Mouse (Mus musculus): ENCODE results near the gene Rnd2. TPM values are rescaled to one million over a fixed set of nuclear protein-coding genes. Genes with fewer than 3 reads are reported as not detected.
"Not testable (repeated sequence)": the region's sequence is repeated elsewhere in the genome, so short reads cannot be mapped to it uniquely, and the experiment has no call there.

The Rnd2 gene
- total RNA-seq, 2 experiments from 2014 or later, result 5.6 to 6.2 TPM

DNA sequence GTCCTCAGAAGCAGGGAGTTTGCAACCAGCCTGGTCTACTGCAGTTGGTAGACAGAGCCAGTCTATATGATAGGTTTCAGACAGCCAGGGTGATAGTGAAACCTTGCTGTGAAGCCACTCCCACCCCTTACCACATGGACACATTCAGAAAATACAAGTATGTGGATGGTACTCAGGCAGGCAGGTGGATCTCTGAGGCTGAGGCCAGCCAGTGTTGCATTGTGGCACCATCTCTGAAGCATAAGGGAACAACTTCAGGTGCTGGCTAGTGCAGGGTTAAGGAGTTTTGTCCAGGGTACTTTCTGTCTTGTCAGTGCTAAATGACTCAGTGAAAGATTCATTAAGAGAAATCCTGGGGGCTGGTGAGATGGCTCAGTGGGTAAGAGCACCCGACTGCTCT is 18.5 kb upstream of the Rnd2 start:
- intact Hi-C loops (cut with DNase I), result no loop called here
- DNase-seq, result no peak

GRCm38 (mm10) chr11:101446860-101447259 is 17.9 kb upstream of the Rnd2 start:
- DNase-seq; intact Hi-C loops (cut with DNase I): not testable (repeated sequence)

GRCm38 (mm10) chr11:101447786-101448185 is 17.0 kb upstream of the Rnd2 start:
- no peak for DNase-seq
- intact Hi-C loops (cut with DNase I), result no loop called here

DNA sequence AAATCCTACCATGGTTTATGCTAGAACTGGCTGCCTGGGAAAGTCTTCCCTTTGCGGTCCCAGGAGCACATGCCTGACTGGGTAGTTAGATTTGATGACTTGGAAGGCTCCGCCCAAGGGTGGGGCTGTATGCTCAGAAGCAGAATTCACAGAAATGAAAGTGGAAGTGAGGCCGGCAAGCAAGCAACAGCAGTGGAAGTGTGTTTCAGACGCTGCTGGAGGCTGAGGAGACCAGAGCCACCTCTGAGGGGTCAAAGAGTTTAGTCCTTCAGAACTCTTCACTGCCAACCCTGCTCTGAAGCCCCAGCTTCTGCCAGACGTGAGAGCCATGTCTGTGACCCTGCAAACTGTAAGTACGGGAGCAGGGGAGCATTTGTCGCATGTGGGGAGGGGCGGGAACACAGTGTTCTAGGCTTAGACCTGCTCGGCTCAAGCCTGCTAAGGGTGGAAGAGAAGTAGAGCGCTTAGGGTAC is 16.5 kb upstream of the Rnd2 start, which contains the start of gene Ifi35:
Ifi35 (plus strand) TSS at position 134 of the 473 bp plus-strand sequence.
- intact Hi-C loops (cut with DNase I), result no loop called here
- peak; percentile 80 for DNase-seq

DNA sequence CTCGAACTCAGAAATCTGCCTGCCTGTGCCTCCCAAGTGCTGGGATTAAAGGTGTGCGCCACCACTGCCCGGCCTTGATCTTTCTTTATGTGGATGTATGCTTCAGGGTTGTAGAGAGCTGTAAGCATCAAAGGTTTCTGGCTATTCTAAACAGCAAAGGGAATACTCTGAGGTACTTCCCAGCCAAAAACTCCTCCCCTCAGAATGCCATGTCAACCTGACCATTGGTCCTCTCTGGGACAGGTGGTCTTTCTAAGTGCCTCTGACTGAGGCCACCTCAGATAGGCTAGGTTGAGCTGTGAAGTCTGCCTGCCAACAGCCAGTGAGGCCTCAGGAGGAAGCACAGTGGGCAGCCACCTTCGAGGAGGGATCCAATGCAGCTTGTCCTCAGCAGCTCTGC is 15.9 kb upstream of the Rnd2 start:
- DNase-seq, result no peak
- intact Hi-C loops (cut with DNase I), result no loop called here

DNA sequence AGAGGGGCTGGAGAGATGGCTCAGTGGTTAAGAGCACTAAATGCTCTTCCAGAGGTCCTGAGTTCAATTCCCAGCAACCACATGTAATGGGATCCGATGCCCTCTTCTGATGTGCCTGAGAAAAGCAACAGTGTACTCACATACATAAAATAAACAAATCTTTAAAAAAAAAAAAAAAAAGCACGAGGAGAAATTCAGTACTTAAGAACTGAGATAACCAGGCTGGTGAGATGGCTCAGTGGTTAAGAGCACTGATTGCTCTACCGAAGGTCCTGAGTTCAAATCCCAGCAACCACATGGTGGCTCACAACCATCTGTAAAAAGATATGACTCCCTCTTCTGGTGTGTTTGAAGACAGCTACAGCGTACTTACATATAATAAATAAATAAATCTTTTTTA is 15.2 kb upstream of the Rnd2 start:
- DNase-seq; intact Hi-C loops (cut with DNase I): not testable (repeated sequence)

DNA sequence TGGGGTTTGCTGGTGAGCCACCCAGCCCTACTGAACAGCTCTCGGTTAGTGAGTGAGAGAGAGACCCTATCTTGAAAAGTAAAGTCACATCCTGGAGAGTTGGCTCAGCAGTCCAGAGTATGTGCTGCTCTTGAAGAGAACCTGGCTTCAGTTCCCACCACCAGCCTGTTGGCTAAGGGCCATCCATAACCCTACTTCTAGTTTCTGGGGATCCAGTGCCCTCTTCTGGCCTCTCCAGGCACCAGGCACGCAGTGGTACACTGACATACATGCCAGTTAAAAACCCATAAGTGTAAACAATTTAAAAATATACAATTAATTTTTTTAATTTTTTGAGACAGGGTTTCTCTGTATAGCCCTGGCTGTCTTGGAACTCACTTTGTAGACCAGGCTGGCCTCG is 14.4 kb upstream of the Rnd2 start:
- intact Hi-C loops (cut with DNase I), result no loop called here
- DNase-seq, result no peak

GRCm38 (mm10) chr11:101451536-101451935 is 13.3 kb upstream of the Rnd2 start:
- intact Hi-C loops (cut with DNase I), result no loop called here
- DNase-seq, result no peak

- intact Hi-C loops (cut with DNase I), result no loop called here
Observed at GRCm38 (mm10) chr11:101452093-101452774, 12.6 kb upstream of the Rnd2 start.

GRCm38 (mm10) chr11:101454702-101455101 is 10.1 kb upstream of the Rnd2 start:
- intact Hi-C loops (cut with DNase I), result no loop called here

More at GRCm38 (mm10) chr11:101452093-101452774, 12.6 kb upstream of the Rnd2 start:
- no peak for DNase-seq

DNA sequence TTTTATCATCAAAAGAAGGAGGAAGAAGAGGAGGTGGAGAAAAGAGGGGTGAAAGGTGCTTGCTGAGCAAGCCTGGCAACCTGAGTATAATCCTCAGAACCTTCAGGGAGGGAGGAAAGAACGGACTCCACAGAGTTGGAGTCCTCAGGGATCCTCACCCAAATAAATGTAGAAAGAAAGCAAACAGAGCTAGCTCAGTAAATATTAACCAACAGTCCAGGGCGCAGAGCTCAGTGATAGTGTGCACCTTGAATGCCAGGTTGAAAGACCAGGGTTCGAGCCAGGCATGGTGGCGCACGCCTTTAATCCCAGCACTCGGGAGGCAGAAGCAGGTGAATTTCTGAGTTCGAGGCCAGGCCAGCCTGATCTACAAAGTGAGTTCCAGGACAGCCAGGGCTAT is 9.2 kb upstream of the Rnd2 start:
- intact Hi-C loops (cut with DNase I), result no loop called here
- no peak for DNase-seq

More at GRCm38 (mm10) chr11:101454702-101455101, 10.1 kb upstream of the Rnd2 start:
- no peak for DNase-seq

DNA sequence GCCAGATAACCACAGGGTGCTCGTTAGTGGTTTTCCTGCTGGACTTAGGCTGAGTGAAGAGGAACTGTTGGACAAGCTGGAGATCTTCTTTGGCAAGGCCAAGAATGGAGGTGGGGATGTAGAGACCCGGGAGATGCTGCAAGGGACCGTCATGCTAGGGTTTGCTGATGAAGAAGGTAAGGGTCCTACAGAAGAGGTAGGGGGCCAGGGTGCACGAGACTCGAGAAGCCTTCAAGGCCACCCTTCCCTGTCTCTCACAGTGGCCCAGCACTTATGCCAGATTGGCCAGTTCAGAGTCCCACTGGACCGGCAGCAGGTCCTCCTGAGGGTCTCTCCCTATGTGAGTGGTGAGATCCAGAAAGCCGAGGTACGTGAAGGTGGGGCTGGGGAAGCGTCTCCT is 7.2 kb upstream of the Rnd2 start:
- no peak for DNase-seq
- intact Hi-C loops (cut with DNase I), result no loop called here

DNA sequence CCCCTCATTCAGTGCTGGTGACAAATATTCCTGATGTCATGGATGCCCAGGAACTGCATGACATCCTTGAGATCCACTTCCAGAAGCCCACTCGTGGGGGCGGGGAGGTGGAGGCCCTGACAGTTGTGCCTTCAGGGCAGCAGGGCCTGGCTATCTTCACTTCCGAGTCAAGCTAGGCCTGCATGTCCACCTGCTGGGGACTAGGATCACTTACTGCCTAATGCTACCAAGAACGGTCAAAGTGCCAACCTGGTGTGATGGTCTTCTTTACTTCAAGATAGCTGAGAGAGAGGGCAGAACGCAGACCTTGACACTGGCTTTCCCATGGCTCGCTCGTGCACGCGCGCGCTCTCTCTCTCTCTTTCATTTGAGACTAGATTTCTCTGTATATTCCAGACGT is 6.6 kb upstream of the Rnd2 start:
- DNase-seq, result no peak
- intact Hi-C loops (cut with DNase I), result no loop called here

GRCm38 (mm10) chr11:101459716-101460115 is 5.1 kb upstream of the Rnd2 start:
- DNase-seq, result no peak
- intact Hi-C loops (cut with DNase I), result no loop called here

GRCm38 (mm10) chr11:101460321-101460720 is 4.5 kb upstream of the Rnd2 start:
- intact Hi-C loops (cut with DNase I), result no loop called here
- DNase-seq, result no peak

- intact Hi-C loops (cut with DNase I), result no loop called here
- no peak for DNase-seq
Observed at GRCm38 (mm10) chr11:101462141-101462540, 2.7 kb upstream of the Rnd2 start.

DNA sequence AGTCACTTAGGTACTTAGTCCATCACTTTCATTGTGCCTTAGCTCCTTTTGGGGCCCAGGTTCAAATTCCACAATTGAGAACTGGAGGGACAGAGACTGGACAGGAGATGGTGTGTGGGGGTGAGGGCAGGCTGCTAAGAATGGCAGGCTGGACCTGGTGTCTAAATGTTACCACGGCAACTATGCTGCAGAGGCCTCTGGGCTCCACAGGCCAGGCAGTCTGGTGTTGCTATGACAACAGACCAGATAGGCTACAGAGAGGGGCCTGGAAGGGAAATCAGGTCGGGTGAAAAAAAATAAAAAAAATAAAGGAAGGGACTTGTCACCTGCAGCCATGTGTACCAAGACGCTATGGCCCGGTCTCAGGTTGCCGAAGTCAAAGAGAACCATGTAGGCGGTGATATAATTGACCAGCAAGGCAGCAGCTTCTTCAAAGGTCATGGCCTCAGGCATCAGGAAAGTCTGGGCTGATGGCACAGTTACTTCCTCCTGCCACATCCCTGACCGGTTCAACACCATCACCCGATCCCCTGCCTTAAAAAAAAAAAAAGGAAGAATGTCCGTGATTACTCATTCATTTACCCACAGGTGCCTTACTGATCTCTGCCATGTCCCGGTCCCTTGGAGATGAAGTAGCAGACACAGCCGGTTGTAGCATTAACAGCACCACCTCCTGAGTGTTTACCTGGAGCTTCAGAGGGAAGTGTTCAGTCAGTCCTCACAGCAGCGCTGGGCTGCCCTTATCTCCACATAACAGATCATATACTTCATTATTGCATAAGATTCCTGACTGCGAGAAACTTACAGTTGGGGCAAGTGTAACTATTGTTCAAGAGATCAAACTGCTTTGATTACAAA is 2.0 kb upstream of the Rnd2 start:
- intact Hi-C loops (cut with DNase I), result no loop called here
- DNase-seq, result no peak

DNA sequence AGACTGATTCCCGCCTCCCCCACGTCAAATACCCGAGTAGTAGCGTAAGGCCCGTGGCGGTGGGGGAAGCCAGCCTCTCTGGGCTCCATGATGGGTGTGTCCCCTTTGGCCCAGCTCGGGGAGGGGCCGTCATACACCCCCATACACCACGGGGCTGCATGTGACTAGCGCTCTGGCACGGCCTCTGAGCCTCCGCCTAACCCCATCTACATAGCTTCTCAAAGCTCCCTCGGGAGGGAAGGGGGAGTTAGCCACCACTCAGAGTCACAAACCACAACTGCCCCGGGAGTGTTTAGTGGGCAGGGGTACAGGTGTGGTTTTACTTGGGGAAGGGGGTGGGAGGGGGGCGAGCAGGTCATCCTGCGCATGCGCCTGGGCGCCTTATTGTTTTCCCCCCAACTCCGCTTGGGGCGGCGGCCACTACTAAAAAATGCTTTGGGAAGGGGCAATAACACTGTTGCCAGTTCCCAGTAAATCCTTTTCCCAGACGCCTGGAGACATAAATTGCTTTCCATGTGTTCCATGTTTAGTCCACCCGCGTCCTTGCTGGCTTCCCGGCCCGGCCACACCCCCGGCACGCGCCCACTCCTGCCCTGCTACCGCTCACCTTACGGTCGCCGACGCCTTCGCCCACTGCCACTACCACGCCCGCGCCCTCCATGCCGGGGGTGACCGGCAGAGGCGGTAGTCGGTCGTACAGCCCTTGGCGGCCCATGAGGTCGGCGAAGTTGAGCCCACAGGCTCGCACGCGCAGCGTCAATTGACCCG is 486 bp downstream of the Rnd2 start:
- peak; percentile 66 to 79 for DNase-seq
- intact Hi-C loops (cut with DNase I), result loop anchor here (5.0 kb wide), 1 partner anchor 87 kb away; the partner anchor contains the start of genes Brca1 and Nbr1

DNA sequence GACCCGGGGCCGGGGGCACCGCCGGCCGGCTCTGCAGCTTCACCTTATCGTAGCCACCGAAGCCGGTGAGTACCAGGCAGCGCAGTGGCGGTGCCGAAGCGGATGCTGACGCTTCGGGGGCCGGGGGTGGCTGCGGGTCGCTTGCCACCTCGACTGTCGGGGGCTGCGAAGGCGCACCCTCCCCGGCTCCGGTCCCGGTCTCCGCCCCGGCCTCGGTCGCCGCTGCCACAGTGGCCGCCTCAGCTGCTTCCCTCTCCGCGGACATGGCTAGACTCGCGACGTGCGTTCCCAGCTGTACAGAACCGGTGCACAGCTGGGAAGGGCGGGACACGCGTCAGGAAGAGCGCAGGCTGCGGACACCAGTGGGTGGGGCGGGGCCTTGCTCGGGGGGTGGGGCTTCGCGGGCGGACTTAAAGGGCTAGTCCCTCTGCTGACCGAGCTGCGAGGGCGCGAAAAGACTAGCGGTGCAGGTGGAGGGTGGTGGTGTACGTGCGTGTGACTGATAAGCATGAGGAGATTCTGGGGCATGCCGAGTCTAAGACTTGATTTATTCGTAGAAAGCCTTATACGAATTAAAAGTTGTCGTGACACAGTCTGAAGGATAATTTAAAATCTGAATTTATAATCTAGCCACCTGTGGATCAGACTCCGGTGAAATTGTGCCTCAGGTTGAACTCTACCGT is 1.2 kb downstream of the Rnd2 start, which contains the start of gene Vat1:
Vat1 (minus strand) TSS at position 362 of the 683 bp plus-strand sequence.
- intact Hi-C loops (cut with DNase I), result loop anchor here (2.0 to 5.0 kb wide), 2 partner anchors 23 to 86 kb away; partner anchors contain the start of genes Brca1, Nbr1 and Rpl27
- peak; percentile 73 to 82 for DNase-seq

DNA sequence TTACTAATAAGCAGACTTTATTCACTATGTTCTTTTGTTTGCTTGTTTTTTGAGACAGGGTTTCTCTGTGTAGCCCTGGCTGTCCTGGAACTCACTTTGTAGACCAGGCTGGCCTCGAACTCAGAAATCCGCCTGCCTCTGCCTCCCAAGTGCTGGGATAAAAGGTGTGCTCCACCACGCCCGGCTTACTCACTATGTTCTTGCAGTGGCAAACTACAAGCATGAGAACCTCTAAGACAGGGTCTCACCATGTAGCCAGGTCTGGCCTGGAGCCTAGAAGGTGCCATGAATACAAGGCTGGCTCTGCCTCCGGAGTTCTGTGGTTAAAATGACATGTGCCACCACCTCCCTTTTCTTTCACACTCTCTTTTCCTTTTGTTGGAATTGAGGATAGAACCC is 1.8 kb downstream of the Rnd2 start:
- intact Hi-C loops (cut with DNase I), result loop anchor here (2.0 to 5.0 kb wide), 2 partner anchors 24 to 86 kb away; partner anchors contain the start of genes Brca1, Nbr1 and Rpl27
- not testable (repeated sequence) for DNase-seq

Data from heart, postnatal 36 days (tissue).